Mouse (Mus musculus) testis, adult 2 months (tissue): ENCODE measurements around the gene Dnajc17.

Source experiments
- CTCF ChIP-seq: fragments of 200-500 bp; IDR thresholded peaks from 2 replicates; pipeline ENCODE4 v1.5.1; 2012; ENCODE audit warnings: low read depth, mild to moderate bottlenecking, inconsistent platforms, low read length, moderate library complexity; ENCODE audit not compliant: control insufficient read depth, insufficient read depth, insufficient replicate concordance
- POLR2A ChIP-seq: fragments of 200-500 bp; IDR thresholded peaks from 2 replicates; pipeline ENCODE4 v1.6.1; 2012; ENCODE audit warnings: low read depth, mild to moderate bottlenecking, inconsistent platforms, low read length, moderate library complexity; ENCODE audit not compliant: control insufficient read depth

DNA sequence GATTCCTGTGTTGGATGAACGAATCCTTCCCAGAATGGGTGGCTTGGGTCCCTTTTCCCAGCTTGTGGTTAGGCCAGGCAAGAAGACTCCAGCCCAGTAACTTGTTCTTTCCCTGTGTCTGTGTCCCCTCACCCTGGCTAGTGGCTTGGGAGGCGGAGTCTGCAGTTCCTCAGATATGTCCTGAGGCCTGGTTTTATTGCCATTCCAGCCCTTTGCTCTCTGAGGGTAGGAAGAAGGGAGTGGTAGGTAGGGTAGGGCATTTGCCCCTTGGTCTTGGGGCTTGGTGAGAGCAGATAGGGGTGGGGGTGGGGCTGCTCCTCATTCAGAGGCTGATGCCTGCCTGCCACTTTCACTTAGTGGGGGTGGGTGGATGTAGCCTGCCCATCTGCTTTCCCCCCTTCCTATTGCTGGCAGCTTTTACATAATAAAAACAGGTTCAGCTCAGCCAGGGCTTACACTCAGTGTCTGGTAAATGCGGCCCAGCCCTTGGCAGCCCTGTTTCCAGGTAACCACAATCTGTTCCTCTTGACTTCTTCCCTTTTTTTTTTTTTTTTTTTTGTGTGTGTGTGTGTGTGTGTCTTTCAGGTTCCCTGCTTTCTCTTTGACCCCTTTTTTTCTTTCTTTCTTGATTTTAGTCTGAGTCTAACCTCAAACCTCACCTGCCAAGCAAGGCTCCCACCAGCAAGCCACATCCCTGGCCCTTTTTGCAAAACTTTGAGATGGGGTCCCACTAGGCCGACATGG lies 31.7 kb upstream of the Dnajc17 start:
- no peak for TF ChIP-seq CTCF
- no peak for TF ChIP-seq POLR2A
